Mouse (Mus musculus) stomach, embryonic 14.5 days (tissue): ENCODE results near the gene Rbm4b. TPM values are rescaled to one million over a fixed set of nuclear protein-coding genes. Genes with fewer than 3 reads are reported as not detected.
"Not testable (repeated sequence)": the region's sequence is repeated elsewhere in the genome, so short reads cannot be mapped to it uniquely, and the experiment has no call there.

Experiments
- ATAC-seq: fragments of 200-750 bp; cut with Nextera tagmentation; 2 replicates; pipeline ENCODE4 v1.8.0; 2017; ENCODE audit warnings: low read depth, moderate TSS enrichment; ENCODE audit not compliant: insufficient number of reproducible peaks, insufficient read depth, low FRiP score
- H3K27ac ChIP-seq: fragments of 300-500 bp; sonication (generic); 2 replicates; pipeline ENCODE4 v1.5.1; 2014; ENCODE audit warnings: mild to moderate bottlenecking, low read length, moderate library complexity, mixed read lengths
- H3K27me3 ChIP-seq: fragments of 300-500 bp; sonication (generic); 2 replicates; pipeline ENCODE4 v1.6.1; 2014; ENCODE audit warnings: low read length, control low read depth, mixed read lengths; ENCODE audit not compliant: control insufficient read depth, insufficient read depth
- H3K36me3 ChIP-seq: fragments of 300-500 bp; sonication (generic); 2 replicates; pipeline ENCODE4 v1.6.1; 2014; ENCODE audit warnings: mild to moderate bottlenecking, control low read depth, low read length, moderate library complexity, mixed read lengths; ENCODE audit not compliant: control insufficient read depth, insufficient read depth
- H3K4me1 ChIP-seq: fragments of 300-500 bp; sonication (generic); 2 replicates; pipeline ENCODE4 v1.6.1; 2014; ENCODE audit warnings: low read length, control low read depth, mixed read lengths; ENCODE audit not compliant: control insufficient read depth, insufficient read depth
- H3K4me2 ChIP-seq: fragments of 300-500 bp; sonication (generic); replicated peaks from 2 replicates; pipeline ENCODE4 v1.6.1; 2014; ENCODE audit warnings: low read depth, low read length, control low read depth
- H3K4me3 ChIP-seq: fragments of 300-500 bp; sonication (generic); 2 replicates; pipeline ENCODE4 v1.5.1; 2014; ENCODE audit warnings: low read depth, low read length, control low read depth
- H3K9ac ChIP-seq: fragments of 300-500 bp; sonication (generic); replicated peaks from 2 replicates; pipeline ENCODE4 v1.6.1; 2014; ENCODE audit warnings: low read depth, mild to moderate bottlenecking, control low read depth, low read length, moderate library complexity, mixed read lengths
- H3K9me3 ChIP-seq: fragments of 300-500 bp; sonication (generic); 2 replicates; pipeline ENCODE4 v1.6.1; 2016; ENCODE audit warnings: low read depth, low read length, control low read depth; ENCODE audit not compliant: control insufficient read depth
- WGBS: fragments of 180-500 bp; shearing (Covaris S2); extraction: QIAGEN DNeasy Blood & Tissue Kit; methylation state at CpG from one replicate; pipeline ENCODE4 v1.1.7; 2014; 5-methylcytosine and 5-hydroxymethylcytosine counted together
- polyA plus RNA-seq: library from polyadenylated mRNA; unstranded; fragments of >200 nt; fragmentation: Nextera tagmentation; extraction: Ambion mirVana; gene quantifications from 2 replicates; pipeline ENCODE4 v1.2.1, GENCODE M21; 2014

Rbm4b gene
- polyA plus RNA-seq, 1 experiment from 2014 or later = 79.1 TPM

DNA sequence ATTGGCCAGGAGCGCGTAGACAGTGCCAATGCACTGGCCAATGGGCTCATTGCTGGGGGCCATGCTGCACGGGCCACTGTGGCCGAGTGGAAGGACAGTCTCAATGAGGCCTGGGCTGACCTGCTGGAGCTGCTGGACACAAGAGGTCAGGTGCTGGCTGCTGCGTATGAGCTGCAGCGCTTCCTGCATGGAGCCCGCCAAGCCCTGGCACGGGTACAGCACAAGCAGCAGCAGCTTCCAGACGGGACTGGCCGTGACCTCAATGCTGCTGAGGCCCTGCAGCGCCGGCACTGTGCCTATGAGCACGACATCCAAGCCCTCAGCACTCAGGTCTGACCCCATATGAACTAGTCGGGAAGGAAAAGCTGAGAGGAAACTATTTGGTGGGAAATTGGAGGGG is 9.7 kb upstream of the Rbm4b start:
- Histone ChIP-seq H3K4me1 (no peaks in the 10 kb centered on the region), H3K9ac (no peak overlapping the region), H3K4me2 (no peak overlapping the region), H3K36me3 (peaks cover 3% of the 10 kb centered on the region; the same call in 1 of the 2 replicates), H3K27me3 (no peaks in the 10 kb centered on the region), H3K4me3 (no peak overlapping the region), H3K27ac (no peak overlapping the region), H3K9me3 (no peaks in the 10 kb centered on the region)
- WGBS = 87% methylated on average over 14 of the region's 14 CpGs
- no peak for ATAC-seq

DNA sequence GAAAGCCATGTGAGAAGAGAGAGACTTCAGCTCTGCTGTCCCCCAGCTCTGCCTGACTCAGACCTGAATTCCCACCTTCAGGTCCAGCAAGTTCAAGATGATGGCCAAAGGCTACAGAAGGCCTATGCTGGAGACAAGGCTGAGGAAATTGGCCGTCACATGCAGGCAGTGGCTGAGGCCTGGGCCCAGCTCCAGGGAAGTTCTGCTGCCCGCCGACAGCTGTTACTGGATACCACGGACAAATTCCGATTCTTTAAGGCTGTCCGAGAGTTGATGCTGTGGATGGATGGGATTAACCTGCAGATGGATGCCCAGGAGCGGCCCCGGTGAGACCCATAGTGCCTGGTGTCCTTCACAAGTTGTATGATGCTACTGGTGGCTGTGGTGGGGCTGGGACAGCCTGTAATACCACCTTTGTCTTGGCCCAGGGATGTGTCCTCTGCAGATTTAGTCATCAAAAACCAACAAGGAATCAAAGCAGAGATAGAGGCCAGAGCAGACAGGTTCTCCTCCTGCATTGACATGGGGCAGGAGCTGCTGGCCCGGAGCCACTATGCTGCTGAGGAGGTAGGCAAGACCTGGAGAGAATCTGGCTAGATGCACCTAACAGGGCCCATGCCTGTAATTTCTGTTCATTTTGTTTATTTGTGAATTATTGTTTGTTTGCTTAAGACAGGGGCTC is 8.5 kb upstream of the Rbm4b start:
- H3K27me3 ChIP-seq = no peaks in the 10 kb centered on the region
- H3K4me3 ChIP-seq = no peak overlapping the region
- no peaks in the 10 kb centered on the region for H3K4me1 ChIP-seq
- H3K4me2 ChIP-seq = no peak overlapping the region
- no peak for ATAC-seq
- H3K36me3 ChIP-seq = peaks cover 3% of the 10 kb centered on the region; the same call in 1 of the 2 replicates
- no peak overlapping the region for H3K27ac ChIP-seq
- no peaks in the 10 kb centered on the region for H3K9me3 ChIP-seq
- WGBS = 90% methylated on average over 9 of the region's 9 CpGs
- no peak overlapping the region for H3K9ac ChIP-seq

DNA sequence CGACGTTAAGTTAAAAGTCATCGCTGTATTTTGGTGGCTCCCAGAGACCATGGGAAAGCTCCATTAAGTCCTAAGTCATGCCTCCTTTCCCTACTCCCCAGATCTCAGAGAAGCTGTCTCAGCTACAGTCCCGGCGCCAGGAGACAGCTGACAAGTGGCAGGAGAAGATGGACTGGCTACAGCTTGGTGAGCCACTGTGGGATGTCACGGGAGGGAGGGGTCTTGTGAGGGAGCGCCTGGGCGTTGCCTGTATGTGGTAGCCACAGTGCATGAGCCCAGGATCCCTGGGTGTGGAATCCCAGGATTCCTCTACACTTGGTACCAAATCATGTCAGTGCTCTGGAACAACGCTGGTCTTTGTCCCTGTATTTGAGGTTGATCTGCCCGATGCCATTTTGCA is 7.8 kb upstream of the Rbm4b start:
- H3K27ac ChIP-seq = no peak overlapping the region
- ATAC-seq = no peak
- no peak overlapping the region for H3K4me2 ChIP-seq
- WGBS = 82% methylated on average over 10 of the region's 10 CpGs
- H3K9ac ChIP-seq = no peak overlapping the region
- H3K4me3 ChIP-seq = no peak overlapping the region
- no peaks in the 10 kb centered on the region for H3K27me3 ChIP-seq
- H3K4me1 ChIP-seq = no peaks in the 10 kb centered on the region
- peaks cover 3% of the 10 kb centered on the region; the same call in 1 of the 2 replicates for H3K36me3 ChIP-seq
- no peaks in the 10 kb centered on the region for H3K9me3 ChIP-seq

DNA sequence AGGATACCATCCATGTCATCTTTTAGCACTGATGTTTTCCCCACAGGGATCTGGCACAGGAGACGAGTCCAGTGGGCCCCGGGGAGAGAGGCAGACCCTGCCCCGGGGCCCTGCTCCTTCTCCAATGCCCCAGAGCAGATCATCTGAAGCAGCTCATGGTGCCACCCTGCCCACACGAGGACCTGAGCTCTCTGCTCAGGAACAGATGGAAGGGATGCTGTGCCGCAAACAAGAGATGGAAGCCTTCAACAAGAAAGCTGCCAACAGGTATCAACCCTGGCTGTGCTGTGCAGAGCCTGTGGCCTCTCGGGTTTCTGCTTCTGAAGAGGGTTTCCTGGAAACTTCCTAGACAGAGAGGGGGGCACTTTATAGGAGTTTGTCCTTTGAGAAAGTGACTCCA is 6.3 kb upstream of the Rbm4b start:
- Histone ChIP-seq H3K9ac (no peak overlapping the region), H3K4me1 (no peaks in the 10 kb centered on the region), H3K27me3 (no peaks in the 10 kb centered on the region), H3K9me3 (no peaks in the 10 kb centered on the region), H3K4me3 (no peak overlapping the region), H3K36me3 (no peaks in the 10 kb centered on the region), H3K4me2 (no peak overlapping the region), H3K27ac (no peak overlapping the region)
- WGBS = 92% methylated on average over 6 of the region's 6 CpGs
- no peak for ATAC-seq

DNA sequence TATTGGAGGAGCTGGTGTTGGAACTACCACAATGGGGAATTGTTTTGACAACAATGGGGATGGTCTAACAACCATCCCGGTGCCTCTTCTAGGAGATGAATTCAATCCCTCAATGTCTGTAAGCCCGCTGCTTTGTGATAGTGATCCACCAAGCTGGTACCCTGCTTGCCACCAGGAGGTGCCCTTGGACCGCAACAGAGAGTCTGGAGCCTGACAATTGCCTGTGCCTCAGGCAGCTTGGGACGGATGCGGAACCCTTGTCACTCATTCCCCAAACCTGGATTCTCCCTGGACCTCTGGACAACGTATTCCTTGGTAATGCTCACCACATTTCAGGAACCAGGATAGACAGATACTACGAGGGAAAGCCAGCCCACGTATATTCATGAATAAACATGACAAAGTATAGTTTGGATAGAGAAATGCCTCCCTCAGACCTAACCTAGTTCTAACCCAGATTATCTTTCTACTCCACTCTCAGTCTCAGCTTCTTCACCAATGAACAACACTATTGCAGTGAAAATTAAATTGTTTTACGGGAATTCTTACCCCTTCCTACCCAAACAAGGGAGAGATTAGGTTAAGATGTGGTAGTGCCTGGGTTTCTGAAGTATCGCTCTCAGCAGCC is 618 bp upstream of the Rbm4b start:
- peaks cover 10% of the 10 kb centered on the region; the same call in 1 of the 2 replicates for H3K4me1 ChIP-seq
- peak overlapping the region; percentile 86 for H3K27ac ChIP-seq
- peak; percentile 64; the same call in 1 of the 2 replicates for ATAC-seq
- H3K27me3 ChIP-seq = no peaks in the 10 kb centered on the region
- peak overlapping the region; percentile 69 for H3K4me2 ChIP-seq
- H3K4me3 ChIP-seq = peak overlapping the region; percentile 63
- peak overlapping the region; percentile 36 for H3K9ac ChIP-seq
- H3K9me3 ChIP-seq = no peaks in the 10 kb centered on the region
- WGBS = 0% methylated on average over 10 of the region's 10 CpGs
- peaks cover 4% of the 10 kb centered on the region; the same call in 1 of the 2 replicates for H3K36me3 ChIP-seq

DNA sequence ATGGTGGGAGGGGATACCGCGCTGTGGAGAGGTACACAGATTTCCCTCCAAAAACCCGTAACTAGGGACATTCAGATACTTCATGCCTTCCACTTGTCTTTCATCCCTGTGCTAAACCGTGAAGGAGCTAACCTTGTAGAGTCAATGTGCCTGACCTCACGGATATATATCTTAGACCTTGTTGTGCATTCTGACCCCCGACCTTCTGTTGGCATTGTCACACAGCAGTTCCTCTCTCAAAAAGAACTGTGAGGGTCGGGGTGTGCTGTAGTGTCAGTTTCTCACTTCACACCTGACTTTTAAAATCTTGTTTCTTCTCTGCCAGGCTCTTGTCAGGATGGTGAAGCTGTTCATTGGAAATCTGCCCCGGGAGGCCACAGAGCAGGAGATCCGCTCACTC is 624 bp downstream of the Rbm4b start:
- Histone ChIP-seq H3K9ac (peak overlapping the region; percentile 71), H3K4me2 (peak overlapping the region; percentile 53), H3K27ac (peak overlapping the region; percentile 91), H3K4me1 (peaks cover 10% of the 10 kb centered on the region; the same call in 1 of the 2 replicates), H3K4me3 (peak overlapping the region; percentile 63), H3K9me3 (no peaks in the 10 kb centered on the region), H3K27me3 (no peaks in the 10 kb centered on the region), H3K36me3 (peaks cover 14% of the 10 kb centered on the region; the same call in 1 of the 2 replicates)
- ATAC-seq = peak; percentile 2; the same call in 1 of the 2 replicates
- 4% methylated on average over 9 of the region's 9 CpGs for WGBS

DNA sequence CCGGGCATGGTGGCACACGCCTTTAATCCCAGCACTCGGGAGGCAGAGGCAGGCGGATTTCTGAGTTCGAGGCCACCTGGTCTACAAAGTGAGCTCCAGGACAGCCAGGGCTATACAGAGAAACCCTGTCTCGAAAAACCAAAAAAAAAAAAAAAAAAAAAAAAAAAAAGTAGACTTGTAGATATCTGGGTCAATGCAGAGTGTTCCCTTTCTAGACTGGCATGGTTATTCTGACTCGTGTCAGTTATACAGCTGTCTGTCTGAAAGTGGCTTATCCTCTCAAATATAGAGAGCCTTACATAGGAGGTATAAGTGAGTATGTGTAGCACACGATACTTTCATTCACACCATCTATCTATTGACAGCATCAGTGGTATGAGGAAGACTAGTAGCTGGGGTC is 4.2 kb downstream of the Rbm4b start:
- Histone ChIP-seq H3K4me1 (peaks cover 10% of the 10 kb centered on the region; the same call in 1 of the 2 replicates), H3K36me3 (peaks cover 43% of the 10 kb centered on the region)
- H3K4me3 ChIP-seq, ATAC-seq, H3K9ac ChIP-seq, H3K27ac ChIP-seq, H3K27me3 ChIP-seq, H3K9me3 ChIP-seq, H3K4me2 ChIP-seq: not testable (repeated sequence)
- 88% methylated on average over 8 of the region's 8 CpGs for WGBS

DNA sequence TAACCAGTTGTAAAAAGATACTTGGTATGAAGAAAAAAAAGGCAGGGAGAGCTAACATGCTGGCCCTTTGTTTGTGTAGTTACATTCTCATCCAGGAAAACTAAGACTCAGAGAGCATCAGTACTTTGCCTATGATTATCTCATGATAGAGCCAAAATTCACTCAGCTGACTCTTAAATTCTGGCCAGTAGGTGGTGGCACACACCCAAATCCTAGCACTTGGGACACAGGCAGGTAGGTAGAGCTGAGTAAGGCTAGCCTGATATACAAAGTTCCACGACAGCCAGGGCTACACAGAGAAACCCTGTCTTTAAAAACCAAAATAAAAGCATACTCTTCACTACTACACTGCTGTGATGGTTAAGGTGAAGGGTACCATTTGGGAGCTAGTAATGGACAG is 6.6 kb downstream of the Rbm4b start:
- H3K27me3 ChIP-seq = no peaks in the 10 kb centered on the region
- H3K9me3 ChIP-seq = no peaks in the 10 kb centered on the region
- H3K36me3 ChIP-seq = peaks cover 58% of the 10 kb centered on the region
- ATAC-seq = no peak
- H3K4me2 ChIP-seq = no peak overlapping the region
- H3K9ac ChIP-seq = no peak overlapping the region
- H3K4me1 ChIP-seq = peaks cover 7% of the 10 kb centered on the region; the same call in 1 of the 2 replicates
- H3K27ac ChIP-seq = no peak overlapping the region
- 48% methylated on average over 1 of the region's 1 CpGs for WGBS
- H3K4me3 ChIP-seq = no peak overlapping the region
